Mouse (Mus musculus): Measurements from ENCODE around the gene Ivns1abp.
"Not testable (repeated sequence)": the region's sequence is repeated elsewhere in the genome, so short reads cannot be mapped to it uniquely, and the experiment has no call there.

Gene Ivns1abp
- long read RNA-seq, experiment 1, transcript Ivns1abp-201 (15 exons, 3,511 nt): major isoform, 15 of 22 reads
- long read RNA-seq, experiment 1, partial matches to known transcripts: 4 of 22 reads
- long read RNA-seq, experiment 1, other reads (novel, unspliced or antisense): 3 of 22 reads
- long read RNA-seq, experiment 2, transcript Ivns1abp-201 (15 exons, 3,511 nt): major isoform, 10 of 18 reads
- long read RNA-seq, experiment 2, partial matches to known transcripts: 2 of 18 reads
- long read RNA-seq, experiment 2, other reads (novel, unspliced or antisense): 3 of 18 reads

GRCm38 (mm10) chr1:151344283-151345108 lies at the start of gene Ivns1abp:
Gene Ivns1abp (plus strand): TSS chr1:151344477.
- intact Hi-C loops (cut with DNase I): loop anchor here (5.0 kb wide), 1 partner anchor 87 kb away; no protein-coding TSS in a partner anchor

GRCm38 (mm10) chr1:151295486-151295885 lies 48.8 kb upstream of the Ivns1abp start:
- intact Hi-C loops (cut with DNase I): no loop called here

DNA sequence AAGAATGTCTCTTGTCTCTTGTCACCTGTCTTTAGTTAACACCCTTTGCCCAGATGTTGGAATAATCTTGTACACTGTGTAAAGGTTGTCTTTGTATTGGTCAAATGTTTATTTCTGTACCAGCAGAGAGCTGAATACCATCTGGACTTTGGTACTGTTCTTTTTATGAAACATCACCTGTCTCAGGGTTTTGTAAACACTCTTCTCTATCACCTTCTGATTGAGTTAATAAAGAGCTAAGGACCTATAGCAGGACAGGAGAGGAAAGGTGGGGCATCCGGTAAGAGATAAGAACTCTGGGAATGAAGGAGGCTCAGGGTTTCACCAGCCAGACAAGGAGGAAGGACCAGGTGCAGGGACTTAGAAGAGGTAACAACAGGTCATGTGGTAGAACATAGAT lies 47.7 kb upstream of the Ivns1abp start:
- intact Hi-C loops (cut with DNase I): no loop called here

GRCm38 (mm10) chr1:151297025-151297424 lies 47.3 kb upstream of the Ivns1abp start:
- intact Hi-C loops (cut with DNase I): no loop called here

DNA sequence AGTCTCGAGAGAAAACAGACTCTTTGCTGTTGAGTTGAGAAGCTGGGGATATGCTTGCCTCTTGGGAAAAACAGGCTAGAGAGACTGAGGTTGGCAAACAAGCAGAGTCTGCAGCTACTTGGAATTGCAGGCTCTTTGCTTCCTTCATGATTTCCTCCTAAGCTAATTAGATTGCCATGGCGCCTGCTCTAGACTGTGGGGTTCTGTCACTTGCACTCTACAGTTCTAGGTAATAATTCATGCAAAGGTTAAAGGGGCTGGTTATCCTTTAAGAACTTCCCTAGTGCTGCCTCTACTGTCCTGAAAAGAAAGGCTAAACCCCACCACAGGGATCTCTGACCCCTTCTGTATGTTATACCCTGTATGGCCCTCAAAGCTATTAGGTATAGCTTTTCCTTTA lies 46.7 kb upstream of the Ivns1abp start:
- intact Hi-C loops (cut with DNase I): no loop called here

DNA sequence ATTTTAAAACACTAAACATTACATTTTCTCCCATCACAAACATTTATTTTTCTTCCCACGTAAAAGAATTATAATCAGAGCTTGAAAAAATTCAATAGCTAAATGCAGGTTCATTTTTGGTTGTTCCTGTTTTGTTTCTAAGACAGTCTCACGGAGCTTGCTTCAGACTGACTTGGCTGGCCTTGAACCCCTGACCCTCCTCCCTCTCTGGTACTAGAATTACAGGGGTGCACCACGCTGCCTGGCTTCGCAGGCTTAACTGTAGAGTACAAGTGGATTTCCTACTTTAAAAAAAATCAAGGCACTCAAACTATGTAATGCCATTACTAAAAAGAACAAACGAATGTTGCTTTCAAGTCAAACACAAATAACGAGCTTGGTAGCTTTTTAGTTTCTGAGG lies 42.8 kb upstream of the Ivns1abp start:
- intact Hi-C loops (cut with DNase I): no loop called here

- intact Hi-C loops (cut with DNase I): no loop called here
These were observed 42.4 kb upstream of the Ivns1abp start for GRCm38 (mm10) chr1:151301904-151302303.

DNA sequence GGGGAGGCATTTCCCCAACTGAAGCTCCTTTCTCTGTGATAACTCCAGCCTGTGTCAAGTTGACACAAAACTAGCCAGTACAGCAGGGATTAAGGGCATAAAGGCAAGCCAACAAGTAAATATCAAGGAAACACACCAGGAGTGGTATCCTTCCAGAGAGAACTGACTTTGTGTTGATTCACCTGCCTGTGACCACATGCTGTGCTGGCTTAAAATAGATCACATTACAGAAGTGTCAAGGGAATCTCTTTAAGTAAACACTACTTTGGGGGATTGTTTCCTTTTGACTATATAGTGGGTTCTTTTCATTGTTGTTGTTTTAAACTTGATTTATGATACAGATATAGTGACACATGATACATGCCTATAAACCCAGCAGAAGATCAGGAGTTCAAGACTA lies 41.0 kb upstream of the Ivns1abp start:
- intact Hi-C loops (cut with DNase I): no loop called here

- intact Hi-C loops (cut with DNase I): not testable (repeated sequence)
These were observed 39.3 kb upstream of the Ivns1abp start for GRCm38 (mm10) chr1:151305001-151305400.

GRCm38 (mm10) chr1:151307059-151307458 lies 37.2 kb upstream of the Ivns1abp start:
- intact Hi-C loops (cut with DNase I): no loop called here

DNA sequence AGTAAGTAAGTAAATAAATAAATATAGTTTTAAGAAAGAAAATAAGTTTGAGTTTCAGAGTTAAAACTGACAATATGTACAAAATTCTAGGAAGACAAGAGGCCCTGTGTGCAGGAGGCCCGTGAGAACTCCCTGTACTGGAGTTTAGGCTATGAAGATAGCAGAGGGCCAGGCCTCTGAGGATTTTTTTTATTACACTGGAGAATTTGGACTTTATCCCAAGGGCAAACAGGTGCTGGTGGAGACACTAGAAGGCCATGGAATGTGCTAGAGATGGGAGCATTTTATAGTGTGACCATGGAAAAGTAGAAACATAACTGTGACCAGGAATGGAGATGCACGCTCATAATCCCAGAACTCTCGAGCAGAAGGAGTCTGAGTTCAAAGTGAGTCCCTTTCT lies 36.5 kb upstream of the Ivns1abp start:
- intact Hi-C loops (cut with DNase I): no loop called here

- intact Hi-C loops (cut with DNase I): no loop called here
These were observed 35.8 kb upstream of the Ivns1abp start for GRCm38 (mm10) chr1:151308508-151308907.

GRCm38 (mm10) chr1:151310511-151310910 lies 33.8 kb upstream of the Ivns1abp start:
- intact Hi-C loops (cut with DNase I): no loop called here

DNA sequence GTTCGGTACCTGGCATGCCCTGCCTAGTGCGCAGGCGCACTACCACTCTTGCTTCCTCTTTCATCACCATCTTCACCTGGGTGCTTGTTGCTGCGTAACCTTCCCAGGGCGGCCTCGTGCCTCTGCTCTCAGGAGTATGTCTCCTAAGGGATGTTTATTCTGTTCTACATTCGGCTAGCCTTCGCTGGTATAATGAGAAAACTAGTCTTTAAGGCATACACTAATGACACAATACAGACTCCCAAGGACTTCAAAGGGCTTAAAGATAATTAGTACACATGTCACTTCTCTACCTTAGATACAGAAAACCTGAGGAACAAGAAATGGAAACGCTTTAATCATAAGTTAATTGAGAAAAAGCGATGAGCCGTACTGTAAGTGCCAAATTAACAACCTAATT lies 32.9 kb upstream of the Ivns1abp start:
- intact Hi-C loops (cut with DNase I): no loop called here

GRCm38 (mm10) chr1:151319267-151319666 lies 25.0 kb upstream of the Ivns1abp start:
- intact Hi-C loops (cut with DNase I): no loop called here

DNA sequence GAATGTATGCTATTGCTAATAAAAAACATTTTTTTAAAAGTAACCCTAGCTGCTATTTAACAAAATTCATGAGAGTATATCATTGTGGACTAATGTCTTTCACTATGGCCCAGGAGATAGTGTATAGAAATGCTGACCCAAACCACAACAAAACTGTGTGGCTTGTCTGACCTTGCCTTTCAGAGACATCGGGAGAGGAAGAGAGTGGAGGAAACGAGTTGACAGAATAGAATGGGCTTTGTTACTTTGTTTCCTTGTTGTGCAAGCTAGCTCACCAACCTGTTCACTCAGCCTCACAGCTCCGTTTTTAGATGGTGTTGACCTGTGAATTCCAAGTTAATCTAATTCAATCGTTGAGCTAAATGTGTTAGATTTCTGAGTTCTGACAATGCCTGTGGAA lies 23.9 kb upstream of the Ivns1abp start:
- intact Hi-C loops (cut with DNase I): no loop called here

GRCm38 (mm10) chr1:151325328-151325727 lies 18.9 kb upstream of the Ivns1abp start:
- intact Hi-C loops (cut with DNase I): no loop called here

DNA sequence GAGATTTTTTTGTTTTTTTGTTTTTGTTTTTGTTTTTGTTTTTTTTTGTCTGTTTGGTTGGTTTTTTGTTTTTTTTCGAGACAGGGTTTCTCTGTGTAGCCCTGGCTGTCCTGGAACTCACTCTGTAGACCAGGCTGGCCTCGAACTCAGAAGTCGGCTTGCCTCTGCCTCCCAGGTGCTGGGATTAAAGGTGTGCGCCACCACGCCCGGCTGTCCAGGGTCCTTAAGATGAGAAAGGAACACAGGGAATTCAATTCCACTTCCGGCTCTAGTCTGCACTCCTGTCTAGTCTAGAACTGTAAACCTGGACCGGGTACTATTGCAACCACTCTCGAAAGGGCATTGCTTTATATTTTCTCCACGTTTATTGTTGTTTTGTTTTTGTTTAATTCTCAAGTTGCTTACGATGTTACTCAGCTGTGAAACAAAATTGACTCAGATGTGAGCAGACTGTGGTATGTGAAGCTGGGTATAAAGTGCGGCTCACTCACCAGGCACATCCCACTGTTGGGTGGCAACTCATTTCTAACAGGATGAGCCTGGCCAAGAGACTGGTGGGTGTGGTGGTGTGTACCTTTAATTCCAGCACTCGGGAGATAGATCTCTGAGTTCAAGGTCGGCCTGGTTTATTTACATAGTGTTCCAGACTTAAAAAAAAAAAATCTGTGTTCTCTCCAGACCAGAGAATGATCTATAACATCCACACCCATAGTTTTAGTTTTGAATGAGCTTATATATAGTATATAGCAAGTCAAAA lies 15.8 kb upstream of the Ivns1abp start:
- intact Hi-C loops (cut with DNase I): no loop called here

GRCm38 (mm10) chr1:151329601-151330000 lies 14.7 kb upstream of the Ivns1abp start:
- intact Hi-C loops (cut with DNase I): no loop called here

- intact Hi-C loops (cut with DNase I): no loop called here
These were observed 11.5 kb upstream of the Ivns1abp start for GRCm38 (mm10) chr1:151332819-151333218.

DNA sequence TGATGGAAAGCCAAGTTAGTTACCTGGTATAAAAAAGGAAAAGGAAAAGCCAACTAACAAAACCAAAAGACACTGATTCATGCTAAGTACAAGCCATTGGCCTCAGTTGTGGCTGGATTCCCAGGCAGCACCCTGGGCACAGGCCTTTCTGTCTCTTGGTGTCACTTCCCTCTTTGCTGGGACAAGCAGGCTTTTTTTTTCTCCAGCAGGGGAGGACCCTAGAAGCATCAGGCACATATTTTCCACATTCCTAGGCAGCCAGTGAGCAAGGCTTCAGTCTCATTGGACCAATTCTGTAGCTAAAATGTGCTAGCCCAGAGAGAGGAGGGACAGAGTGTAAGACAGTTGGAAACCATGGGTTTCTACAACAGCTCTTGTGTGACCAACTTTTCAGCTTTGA lies 6.0 kb upstream of the Ivns1abp start:
- intact Hi-C loops (cut with DNase I): no loop called here

GRCm38 (mm10) chr1:151338941-151339340 lies 5.3 kb upstream of the Ivns1abp start:
- intact Hi-C loops (cut with DNase I): no loop called here
